Mouse (Mus musculus): Measurements from ENCODE around the gene Pih1d1. TPM values are rescaled to one million over a fixed set of nuclear protein-coding genes. Genes with fewer than 3 reads are reported as not detected.
"Not testable (repeated sequence)": the region's sequence is repeated elsewhere in the genome, so short reads cannot be mapped to it uniquely, and the experiment has no call there.

Pih1d1 gene
- polyA plus RNA-seq, 1 experiment: 56.2 TPM

GRCm38 (mm10) chr7:45118336-45118735, 35.8 kb upstream of the Pih1d1 start:
- 0 out of 2 replicates have a peak, but pooled peaks cover 5% of the 10 kb centered on the region for H3K4me1 ChIP-seq (ENCODE audit: control insufficient read depth, insufficient read depth, low read length)
- no peak overlapping the region for H3K27ac ChIP-seq (ENCODE audit: insufficient read depth, low read length)
- H3K4me3 ChIP-seq (ENCODE audit: insufficient read depth, low read length): no peak overlapping the region
- TF ChIP-seq CTCF (IDR thresholded peaks at IDR 0.05; ENCODE audit: borderline replicate concordance, insufficient read depth, low read length) (no peak), POLR2A (IDR thresholded peaks at IDR 0.05; ENCODE audit: low read depth, low read length) (no peak)

GRCm38 (mm10) chr7:45119780-45120709, 34.1 kb upstream of the Pih1d1 start:
- Histone ChIP-seq H3K4me1 (ENCODE audit: control insufficient read depth, insufficient read depth, low read length) (0 out of 2 replicates have a peak, but pooled peaks cover 5% of the 10 kb centered on the region), H3K4me3 (ENCODE audit: insufficient read depth, low read length) (no peak overlapping the region), H3K27ac (ENCODE audit: insufficient read depth, low read length) (no peak overlapping the region)
- TF ChIP-seq CTCF (IDR thresholded peaks at IDR 0.05; ENCODE audit: borderline replicate concordance, insufficient read depth, low read length): no peak
- peak; percentile 21; the same call in 1 of the 2 replicates for TF ChIP-seq POLR2A (IDR thresholded peaks at IDR 0.05; ENCODE audit: low read depth, low read length)

- no peak overlapping the region for H3K27ac ChIP-seq (ENCODE audit: insufficient read depth, low read length)
- 0 out of 2 replicates have a peak, but pooled peaks have one; percentile 22 for TF ChIP-seq POLR2A (IDR thresholded peaks at IDR 0.05; ENCODE audit: low read depth, low read length)
- TF ChIP-seq CTCF (IDR thresholded peaks at IDR 0.05; ENCODE audit: borderline replicate concordance, insufficient read depth, low read length): no peak
- H3K4me3 ChIP-seq (ENCODE audit: insufficient read depth, low read length): no peak overlapping the region
- 0 out of 2 replicates have a peak, but pooled peaks cover 5% of the 10 kb centered on the region for H3K4me1 ChIP-seq (ENCODE audit: control insufficient read depth, insufficient read depth, low read length)
Measured at GRCm38 (mm10) chr7:45121404-45121803, 32.7 kb upstream of the Pih1d1 start.

- Histone ChIP-seq H3K4me1 (ENCODE audit: control insufficient read depth, insufficient read depth, low read length) (0 out of 2 replicates have a peak, but pooled peaks cover 5% of the 10 kb centered on the region), H3K4me3 (ENCODE audit: insufficient read depth, low read length) (no peak overlapping the region), H3K27ac (ENCODE audit: insufficient read depth, low read length) (no peak overlapping the region)
- no peak for TF ChIP-seq POLR2A (IDR thresholded peaks at IDR 0.05; ENCODE audit: low read depth, low read length)
- no peak for TF ChIP-seq CTCF (IDR thresholded peaks at IDR 0.05; ENCODE audit: borderline replicate concordance, insufficient read depth, low read length)
Measured at GRCm38 (mm10) chr7:45121966-45122365, 32.1 kb upstream of the Pih1d1 start.

GRCm38 (mm10) chr7:45122561-45123185, 31.4 kb upstream of the Pih1d1 start:
- TF ChIP-seq POLR2A (IDR thresholded peaks at IDR 0.05; ENCODE audit: low read depth, low read length) (no peak), CTCF (IDR thresholded peaks at IDR 0.05; ENCODE audit: borderline replicate concordance, insufficient read depth, low read length) (no peak)

GRCm38 (mm10) chr7:45123186-45123570, 30.9 kb upstream of the Pih1d1 start:
- H3K4me3 ChIP-seq (ENCODE audit: insufficient read depth, low read length): peak overlapping the region; percentile 86
- TF ChIP-seq CTCF (IDR thresholded peaks at IDR 0.05; ENCODE audit: borderline replicate concordance, insufficient read depth, low read length) (no peak), POLR2A (IDR thresholded peaks at IDR 0.05; ENCODE audit: low read depth, low read length) (no peak)
- H3K4me1 ChIP-seq (ENCODE audit: control insufficient read depth, insufficient read depth, low read length): 0 out of 2 replicates have a peak, but pooled peaks cover 5% of the 10 kb centered on the region
- H3K27ac ChIP-seq (ENCODE audit: insufficient read depth, low read length): peak overlapping the region; percentile 66; the same call in 1 of the 2 replicates

More at GRCm38 (mm10) chr7:45122561-45123185, 31.4 kb upstream of the Pih1d1 start:
- Histone ChIP-seq H3K27ac (ENCODE audit: insufficient read depth, low read length) (no peak overlapping the region), H3K4me3 (ENCODE audit: insufficient read depth, low read length) (peak overlapping the region; percentile 86), H3K4me1 (ENCODE audit: control insufficient read depth, insufficient read depth, low read length) (0 out of 2 replicates have a peak, but pooled peaks cover 5% of the 10 kb centered on the region)

- TF ChIP-seq CTCF (IDR thresholded peaks at IDR 0.05; ENCODE audit: borderline replicate concordance, insufficient read depth, low read length): no peak
- peak; percentile 89 for TF ChIP-seq POLR2A (IDR thresholded peaks at IDR 0.05; ENCODE audit: low read depth, low read length)
- 0 out of 2 replicates have a peak, but pooled peaks cover 5% of the 10 kb centered on the region for H3K4me1 ChIP-seq (ENCODE audit: control insufficient read depth, insufficient read depth, low read length)
- H3K27ac ChIP-seq (ENCODE audit: insufficient read depth, low read length): peak within 1 kb of the TSS; percentile 68
- H3K4me3 ChIP-seq (ENCODE audit: insufficient read depth, low read length): peak within 1 kb of the TSS; percentile 86
Measured at GRCm38 (mm10) chr7:45124224-45125143, 29.6 kb upstream of the Pih1d1 start, which contains the start of gene Rps11. Gene Rps11, minus strand, starts transcription at chr7:45124439.

GRCm38 (mm10) chr7:45125144-45125600, 28.9 kb upstream of the Pih1d1 start:
- Histone ChIP-seq H3K27ac (ENCODE audit: insufficient read depth, low read length) (no peak overlapping the region), H3K4me3 (ENCODE audit: insufficient read depth, low read length) (peak overlapping the region; percentile 99; the same call in 1 of the 2 replicates), H3K4me1 (ENCODE audit: control insufficient read depth, insufficient read depth, low read length) (0 out of 2 replicates have a peak, but pooled peaks cover 5% of the 10 kb centered on the region)
- TF ChIP-seq POLR2A (IDR thresholded peaks at IDR 0.05; ENCODE audit: low read depth, low read length): peak; percentile 14; the same call in 1 of the 2 replicates
- TF ChIP-seq CTCF (IDR thresholded peaks at IDR 0.05; ENCODE audit: borderline replicate concordance, insufficient read depth, low read length): no peak

- H3K4me3 ChIP-seq (ENCODE audit: insufficient read depth, low read length): peak overlapping the region; percentile 99
- H3K27ac ChIP-seq (ENCODE audit: insufficient read depth, low read length): peak overlapping the region; percentile 77; the same call in 1 of the 2 replicates
- not testable (repeated sequence) for H3K4me1 ChIP-seq (ENCODE audit: control insufficient read depth, insufficient read depth, low read length)
Measured at GRCm38 (mm10) chr7:45125649-45126048, 28.5 kb upstream of the Pih1d1 start.

Data from embryonic fibroblast, embryonic 13.5 days (primary cell).